Mouse (Mus musculus) midbrain, embryonic 16.5 days (tissue): ENCODE measurements at regions not wholly inside any gene's neighbourhood (a gene's known extent, or its start where the extent isn't known, plus 50 kb on each side); places are given as distances from the start of the nearest gene placed in this dataset.

Source experiments
- ATAC-seq: fragments of 200-750 bp; cut with Nextera tagmentation; 2 replicates; pipeline ENCODE4 v1.8.0; 2017; ENCODE audit warnings: moderate TSS enrichment
- H3K27ac ChIP-seq: fragments of 300-500 bp; sonication (generic); 2 replicates; pipeline ENCODE4 v1.5.1; 2014; ENCODE audit warnings: mild to moderate bottlenecking, low read length, mixed read lengths
- H3K27me3 ChIP-seq: fragments of 300-500 bp; sonication (generic); 2 replicates; pipeline ENCODE4 v1.6.1; 2014; ENCODE audit warnings: low read depth, low read length, mixed read lengths; ENCODE audit not compliant: control insufficient read depth, insufficient read depth
- H3K36me3 ChIP-seq: fragments of 300-500 bp; sonication (generic); 2 replicates; pipeline ENCODE4 v1.6.1; 2014; ENCODE audit warnings: mild to moderate bottlenecking, low read length, moderate library complexity, mixed read lengths; ENCODE audit not compliant: control insufficient read depth, insufficient read depth
- H3K4me1 ChIP-seq: fragments of 300-500 bp; sonication (generic); 2 replicates; pipeline ENCODE4 v1.6.1; 2014; ENCODE audit warnings: mild to moderate bottlenecking, low read length, mixed read lengths; ENCODE audit not compliant: control insufficient read depth, insufficient read depth
- H3K4me2 ChIP-seq: fragments of 300-500 bp; sonication (generic); 2 replicates; pipeline ENCODE4 v1.6.1; 2014; ENCODE audit warnings: mild to moderate bottlenecking, low read length, mixed read lengths
- H3K4me3 ChIP-seq: fragments of 300-500 bp; sonication (generic); 2 replicates; pipeline ENCODE4 v1.5.1; 2014; ENCODE audit warnings: low read depth, mild to moderate bottlenecking, low read length, moderate library complexity, mixed read lengths
- H3K9ac ChIP-seq: fragments of 300-500 bp; sonication (generic); 2 replicates; pipeline ENCODE4 v1.6.1; 2014; ENCODE audit warnings: low read depth, low read length, mixed read lengths
- H3K9me3 ChIP-seq: fragments of 300-500 bp; sonication (generic); replicated peaks from 2 replicates; pipeline ENCODE4 v1.6.1; 2014; ENCODE audit warnings: mild to moderate bottlenecking, low read length, mixed read lengths; ENCODE audit not compliant: control insufficient read depth, poor library complexity, severe bottlenecking
- WGBS: fragments of 180-500 bp; shearing (Covaris S2); extraction: QIAGEN DNeasy Blood & Tissue Kit; methylation state at CpG from one replicate; pipeline ENCODE4 v1.1.7; 2014; 5-methylcytosine and 5-hydroxymethylcytosine counted together

- Histone ChIP-seq H3K36me3 (no peaks in the 10 kb centered on the region), H3K4me1 (0 out of 2 replicates have a peak, but pooled peaks cover 4% of the 10 kb centered on the region), H3K27me3 (no peaks in the 10 kb centered on the region), H3K27ac (peak overlapping the region; percentile 26; the same call in 1 of the 2 replicates), H3K9me3 (no peaks in the 10 kb centered on the region), H3K4me2 (no peak overlapping the region), H3K4me3 (no peak overlapping the region), H3K9ac (no peak overlapping the region)
- peak; percentile 64; the same call in 1 of the 2 replicates for ATAC-seq
- 70% methylated on average over 12 of the region's 12 CpGs for WGBS
Measured at GRCm38 (mm10) chr12:17113465-17114177, 63.1 kb downstream of the Kcnf1 start.

GRCm38 (mm10) chr12:17112781-17113464, 63.8 kb downstream of the Kcnf1 start:
- Histone ChIP-seq H3K9me3 (no peaks in the 10 kb centered on the region), H3K4me1 (0 out of 2 replicates have a peak, but pooled peaks cover 4% of the 10 kb centered on the region), H3K36me3 (no peaks in the 10 kb centered on the region), H3K27me3 (no peaks in the 10 kb centered on the region), H3K4me2 (no peak overlapping the region), H3K4me3 (no peak overlapping the region), H3K27ac (no peak overlapping the region), H3K9ac (no peak overlapping the region)
- ATAC-seq: no peak
- WGBS: 88% methylated on average over 7 of the region's 7 CpGs

- H3K27me3 ChIP-seq: no peaks in the 10 kb centered on the region
- 73% methylated on average over 1 of the region's 1 CpGs for WGBS
Measured at GRCm38 (mm10) chr12:17106220-17106619, 70.5 kb downstream of the Kcnf1 start.

GRCm38 (mm10) chr12:17105057-17105712, 71.5 kb downstream of the Kcnf1 start:
- Histone ChIP-seq H3K4me3 (no peak overlapping the region), H3K9me3 (no peaks in the 10 kb centered on the region), H3K4me2 (no peak overlapping the region), H3K9ac (no peak overlapping the region), H3K27ac (no peak overlapping the region), H3K27me3 (no peaks in the 10 kb centered on the region), H3K4me1 (no peaks in the 10 kb centered on the region), H3K36me3 (no peaks in the 10 kb centered on the region)
- 87% methylated on average over 6 of the region's 6 CpGs for WGBS
- ATAC-seq: no peak

More at GRCm38 (mm10) chr12:17106220-17106619, 70.5 kb downstream of the Kcnf1 start:
- Histone ChIP-seq H3K4me2 (no peak overlapping the region), H3K27ac (no peak overlapping the region), H3K9me3 (no peaks in the 10 kb centered on the region), H3K36me3 (no peaks in the 10 kb centered on the region), H3K9ac (no peak overlapping the region), H3K4me3 (no peak overlapping the region), H3K4me1 (no peaks in the 10 kb centered on the region)
- no peak for ATAC-seq

GRCm38 (mm10) chr12:17101842-17102241, 74.8 kb downstream of the Kcnf1 start:
- Histone ChIP-seq H3K4me2 (no peak overlapping the region), H3K4me3 (no peak overlapping the region), H3K36me3 (no peaks in the 10 kb centered on the region), H3K9me3 (no peaks in the 10 kb centered on the region), H3K4me1 (peaks cover 11% of the 10 kb centered on the region), H3K27ac (no peak overlapping the region), H3K9ac (no peak overlapping the region), H3K27me3 (no peaks in the 10 kb centered on the region)
- 90% methylated on average over 3 of the region's 3 CpGs for WGBS
- no peak for ATAC-seq

- Histone ChIP-seq H3K9me3 (no peaks in the 10 kb centered on the region), H3K4me3 (no peak overlapping the region), H3K4me2 (peak overlapping the region; percentile 41), H3K27me3 (no peaks in the 10 kb centered on the region), H3K36me3 (no peaks in the 10 kb centered on the region), H3K4me1 (peaks cover 19% of the 10 kb centered on the region), H3K9ac (0 out of 2 replicates have a peak overlapping the region, but pooled peaks have one; percentile 31), H3K27ac (peak overlapping the region; percentile 54; the same call in 1 of the 2 replicates)
- 31% methylated on average over 15 of the region's 15 CpGs for WGBS
- ATAC-seq: peak; percentile 70
Measured at GRCm38 (mm10) chr12:17097800-17098271, 78.9 kb downstream of the Kcnf1 start.

- ATAC-seq: no peak
Measured at GRCm38 (mm10) chr12:17094758-17095157, 81.9 kb downstream of the Kcnf1 start.

GRCm38 (mm10) chr12:17093772-17094171, 82.2 kb upstream of the 2410004P03Rik start:
- Histone ChIP-seq H3K27me3 (no peaks in the 10 kb centered on the region), H3K9me3 (no peaks in the 10 kb centered on the region), H3K4me1 (peaks cover 33% of the 10 kb centered on the region), H3K36me3 (no peaks in the 10 kb centered on the region), H3K4me2 (no peak overlapping the region), H3K9ac (no peak overlapping the region), H3K4me3 (no peak overlapping the region), H3K27ac (0 out of 2 replicates have a peak overlapping the region, but pooled peaks have one; percentile 32)
- ATAC-seq: no peak
- 43% methylated on average over 3 of the region's 3 CpGs for WGBS

More at GRCm38 (mm10) chr12:17094758-17095157, 81.9 kb downstream of the Kcnf1 start:
- 90% methylated on average over 4 of the region's 4 CpGs for WGBS
- Histone ChIP-seq H3K9me3 (no peaks in the 10 kb centered on the region), H3K36me3 (no peaks in the 10 kb centered on the region), H3K9ac (no peak overlapping the region), H3K27me3 (no peaks in the 10 kb centered on the region), H3K4me2 (no peak overlapping the region), H3K27ac (no peak overlapping the region), H3K4me1 (peaks cover 28% of the 10 kb centered on the region), H3K4me3 (no peak overlapping the region)
